Mouse (Mus musculus) frontal cortex, adult 2 months (tissue): Measurements from ENCODE around the gene H2afy2. TPM values are rescaled to one million over a fixed set of nuclear protein-coding genes. Genes with fewer than 3 reads are reported as not detected.
A peak's percentile ranks its signal among the peaks of the same experiment; 100 is the strongest.

Experiments
- DNase-seq, 2 experiments: peaks; one replicate each; pipeline ENCODE4 v3.0.0; 2022; ENCODE audit warnings: low spot score in 1 of 2; ENCODE audit errors: extremely low spot score in 1 of 2
- polyA plus RNA-seq: library from polyadenylated mRNA; depleted of rRNA; stranded (reverse); fragments of >200 nt; gene quantifications from 2 replicates; pipeline ENCODE4 v1.2.3, GENCODE M21; 2012; rRNA removed

H2afy2 gene
- 25.1 and 28.8 TPM in 2 replicates for polyA plus RNA-seq

GRCm38 (mm10) chr10:61783621-61784251 lies at the start of gene H2afy2:
H2afy2 (minus strand) TSS chr10:61784147.
- peak; percentile 57 to 76 for DNase-seq

- no peak for DNase-seq
These were observed 48.8 kb upstream of the H2afy2 start for GRCm38 (mm10) chr10:61832713-61833112.

GRCm38 (mm10) chr10:61831741-61832140 lies 47.8 kb upstream of the H2afy2 start:
- DNase-seq, result no peak

GRCm38 (mm10) chr10:61831251-61831650 lies 47.3 kb upstream of the H2afy2 start:
- DNase-seq, result no peak

GRCm38 (mm10) chr10:61830817-61831216 lies 46.9 kb upstream of the H2afy2 start:
- DNase-seq, result no peak

- no peak for DNase-seq
These were observed 45.1 kb upstream of the H2afy2 start for GRCm38 (mm10) chr10:61829046-61829445.

GRCm38 (mm10) chr10:61827950-61828936 lies 44.3 kb upstream of the H2afy2 start:
- DNase-seq, result no peak

GRCm38 (mm10) chr10:61826753-61827435 lies 42.9 kb upstream of the H2afy2 start:
- no peak for DNase-seq

- no peak for DNase-seq
These were observed 42.2 kb upstream of the H2afy2 start for GRCm38 (mm10) chr10:61825979-61826752.

- no peak for DNase-seq
These were observed 41.6 kb upstream of the H2afy2 start for GRCm38 (mm10) chr10:61825536-61825935.

GRCm38 (mm10) chr10:61823731-61824115 lies 39.8 kb upstream of the H2afy2 start:
- no peak for DNase-seq

- no peak for DNase-seq
These were observed 39.2 kb upstream of the H2afy2 start for GRCm38 (mm10) chr10:61822968-61823730.

- no peak for DNase-seq
These were observed 36.1 kb upstream of the H2afy2 start for GRCm38 (mm10) chr10:61820050-61820449.

GRCm38 (mm10) chr10:61811987-61812386 lies 28.0 kb upstream of the H2afy2 start:
- DNase-seq, result no peak

- DNase-seq, result no peak
These were observed 14.2 kb upstream of the H2afy2 start for GRCm38 (mm10) chr10:61798133-61798576.

GRCm38 (mm10) chr10:61795458-61795857 lies 11.5 kb upstream of the H2afy2 start:
- DNase-seq, result no peak

GRCm38 (mm10) chr10:61794971-61795370 lies 11.0 kb upstream of the H2afy2 start:
- DNase-seq, result no peak

- DNase-seq, result no peak
These were observed 9.1 kb upstream of the H2afy2 start for GRCm38 (mm10) chr10:61793015-61793414.

- no peak for DNase-seq
These were observed 4.6 kb upstream of the H2afy2 start for GRCm38 (mm10) chr10:61788499-61788898.
